Mouse (Mus musculus) testis, postnatal 10 days (tissue): Measurements from ENCODE around the gene Fibin.

ENCODE experiments used
- DNase-seq: peaks from one replicate; pipeline ENCODE4 v3.0.0; 2021; ENCODE audit warnings: low spot score

Gene Fibin

DNA sequence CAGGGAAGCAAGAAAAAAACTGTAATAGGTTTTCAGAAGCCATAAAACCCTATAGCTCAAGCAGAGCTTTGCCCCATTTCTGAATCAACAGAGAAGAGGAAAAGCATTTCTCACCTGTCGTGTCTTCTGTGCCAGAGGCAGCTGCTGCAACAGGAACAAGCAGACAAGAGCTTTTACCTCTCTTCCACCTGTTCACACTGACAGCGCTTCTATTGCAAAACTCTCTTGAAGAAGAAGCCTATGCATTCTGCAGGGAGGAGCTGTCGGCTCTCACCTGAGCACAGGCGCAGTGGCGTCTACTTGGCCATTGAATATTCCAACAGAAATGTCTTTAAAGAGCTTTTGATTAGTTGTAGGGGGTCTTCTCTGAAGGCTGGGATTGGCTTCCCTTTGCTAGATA, 48.9 kb downstream of the Fibin start:
- no peak for DNase-seq

DNA sequence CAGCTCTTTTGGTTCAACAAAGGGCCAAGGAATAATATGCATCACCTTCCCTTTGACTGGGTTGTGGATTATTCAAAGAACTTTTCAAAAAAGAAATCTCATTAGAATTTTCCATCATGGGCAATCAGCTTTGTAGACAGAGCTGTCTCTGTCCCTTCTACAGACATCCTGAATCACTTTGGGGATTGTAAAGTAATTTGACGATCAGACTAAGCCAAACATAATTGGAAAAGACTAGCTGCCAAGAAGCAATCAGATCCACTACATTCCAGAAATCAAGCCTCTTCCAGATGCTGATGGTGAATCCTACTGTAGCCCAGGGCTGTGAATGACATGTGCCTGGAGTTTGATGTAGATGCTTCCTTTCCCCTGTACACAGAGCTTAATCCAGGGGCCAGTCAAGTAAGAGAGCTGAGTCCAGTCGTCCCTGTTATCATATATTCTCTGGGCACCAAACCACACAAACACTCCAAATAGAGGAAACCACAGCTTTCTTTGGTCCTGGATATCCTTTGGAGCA, 49.6 kb downstream of the Fibin start:
- no peak for DNase-seq
